Mouse (Mus musculus) layer of hippocampus, postnatal 10 days (tissue): ENCODE data around the gene Zbtb5. TPM values are rescaled to one million over a fixed set of nuclear protein-coding genes. Genes with fewer than 3 reads are reported as not detected.
"Not testable (repeated sequence)": the region's sequence is repeated elsewhere in the genome, so short reads cannot be mapped to it uniquely, and the experiment has no call there.

ENCODE experiments used
- DNase-seq, 2 experiments: peaks; one replicate each; pipeline ENCODE4 v3.0.0; 2021; ENCODE audit warnings: low spot score in 2 of 2
- total RNA-seq, 2 experiments: library from RNA; stranded (reverse); gene quantifications; 2 replicates each; pipeline ENCODE4 v1.2.3; 2021

Gene Zbtb5
- total RNA-seq, 2 experiments from 2014 or later = 18.3 to 18.5 TPM

DNA sequence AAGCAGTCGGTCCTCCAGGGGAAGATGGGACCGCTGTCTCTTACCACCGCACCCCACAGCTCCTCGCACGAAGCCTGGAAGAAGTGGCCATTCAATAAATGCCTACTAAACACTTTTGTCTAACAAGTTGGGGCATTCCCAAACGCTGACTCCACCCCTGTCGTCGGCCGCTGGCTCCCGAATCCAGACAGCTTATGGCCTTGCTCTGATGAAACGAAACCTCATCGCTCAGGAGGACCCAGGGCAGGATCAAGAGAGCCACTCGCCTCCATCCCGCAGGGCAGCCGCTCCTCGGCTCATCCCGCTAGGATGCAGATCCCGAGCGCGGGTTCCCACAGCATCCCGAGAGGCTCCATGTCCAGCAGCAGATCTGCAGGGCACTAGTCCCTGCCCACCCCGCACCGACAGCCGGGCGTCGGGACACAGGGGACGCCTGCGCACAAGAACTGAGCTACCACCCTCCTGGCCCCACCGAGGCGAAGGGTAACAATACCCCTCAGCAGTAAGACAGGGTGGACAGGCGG lies 569 bp downstream of the Zbtb5 start:
- no peak for DNase-seq

DNA sequence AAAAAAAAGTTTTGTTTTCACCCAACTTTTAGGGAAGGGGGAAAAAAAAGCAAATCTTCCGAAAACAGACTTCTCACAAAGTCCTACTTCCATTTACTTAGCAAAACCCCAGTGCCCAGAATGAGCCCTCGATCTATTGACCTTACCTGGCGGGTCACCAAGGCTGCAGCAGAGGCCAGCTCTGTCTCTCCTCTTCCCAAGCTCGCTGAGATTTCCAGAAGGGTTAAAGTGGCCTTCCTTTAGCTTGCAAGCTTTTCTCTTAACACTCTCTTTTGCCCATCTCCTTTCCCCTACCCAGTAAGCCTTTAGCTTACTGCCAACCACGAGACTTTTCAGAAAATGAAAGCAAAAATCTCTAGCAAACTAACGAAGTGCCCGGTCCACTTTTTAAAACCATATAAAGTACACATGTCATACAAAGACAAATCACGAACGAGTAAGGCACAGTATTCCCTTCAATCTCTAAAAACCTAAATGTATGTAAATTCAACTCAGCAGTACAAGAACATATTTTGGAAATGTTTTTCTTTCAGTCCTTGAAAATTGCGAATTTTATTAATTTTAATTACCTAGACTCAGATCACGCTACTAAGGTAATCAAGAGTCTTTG lies 1.3 kb downstream of the Zbtb5 start:
- peak in 1 of 2 experiments; percentile 39 for DNase-seq

DNA sequence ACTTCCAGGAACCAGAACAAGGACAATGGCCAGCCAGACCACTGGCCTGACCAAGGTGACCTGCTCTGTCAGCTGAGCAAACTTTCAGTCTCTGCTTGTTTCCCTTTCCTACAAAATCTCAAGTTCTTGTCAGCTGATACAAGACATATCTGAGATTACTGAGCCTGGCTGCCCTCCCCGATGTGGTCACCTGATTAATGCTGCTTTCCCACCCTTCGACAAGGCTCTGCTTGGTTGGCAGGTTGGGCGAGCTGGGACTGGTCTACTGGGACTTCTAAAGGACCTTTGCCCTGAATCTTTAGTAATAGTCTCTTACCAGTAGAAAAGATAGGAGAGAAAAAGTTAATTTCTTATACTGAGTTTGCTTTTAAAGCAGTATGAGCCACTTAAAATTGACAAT lies 6.8 kb downstream of the Zbtb5 start:
- no peak for DNase-seq

DNA sequence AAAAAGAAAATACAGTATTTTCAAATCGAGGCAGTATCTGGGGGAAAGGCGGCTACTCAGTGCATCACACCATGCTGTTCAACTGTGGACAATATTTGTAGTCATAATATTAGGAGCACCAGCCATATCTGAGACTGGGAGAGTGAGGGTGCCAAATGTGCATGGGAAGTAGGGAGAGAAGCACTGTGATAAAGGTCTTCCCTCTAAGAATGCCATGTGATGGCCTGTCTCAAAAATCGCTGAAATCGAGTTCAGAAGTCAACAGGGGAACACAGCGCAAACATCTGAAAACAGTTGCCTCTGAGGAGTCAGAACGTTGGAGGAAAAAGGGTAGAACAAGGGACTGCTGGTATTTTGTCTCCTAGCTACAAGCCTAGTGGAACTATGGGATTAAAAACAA lies 12.2 kb downstream of the Zbtb5 start:
- no peak for DNase-seq

DNA sequence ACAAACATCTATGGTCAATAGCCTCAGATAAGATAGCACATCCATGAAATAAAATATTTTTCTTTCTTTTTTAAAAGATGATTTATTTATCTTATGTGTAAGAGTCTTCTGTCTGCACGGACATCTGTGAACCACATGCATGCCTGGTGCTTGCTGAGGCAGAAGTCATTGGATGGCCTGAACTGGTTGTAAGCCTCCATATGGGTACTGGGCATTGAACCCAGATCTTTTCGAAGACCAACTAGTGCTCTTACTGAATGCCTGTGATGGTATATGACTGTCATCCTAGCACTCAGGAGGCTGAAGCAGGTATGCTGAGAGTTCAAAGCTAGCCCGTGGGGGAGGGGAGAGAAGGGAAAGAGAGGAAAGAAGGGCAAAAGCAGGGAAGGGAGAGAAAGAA lies 14.1 kb downstream of the Zbtb5 start:
- DNase-seq = no peak

DNA sequence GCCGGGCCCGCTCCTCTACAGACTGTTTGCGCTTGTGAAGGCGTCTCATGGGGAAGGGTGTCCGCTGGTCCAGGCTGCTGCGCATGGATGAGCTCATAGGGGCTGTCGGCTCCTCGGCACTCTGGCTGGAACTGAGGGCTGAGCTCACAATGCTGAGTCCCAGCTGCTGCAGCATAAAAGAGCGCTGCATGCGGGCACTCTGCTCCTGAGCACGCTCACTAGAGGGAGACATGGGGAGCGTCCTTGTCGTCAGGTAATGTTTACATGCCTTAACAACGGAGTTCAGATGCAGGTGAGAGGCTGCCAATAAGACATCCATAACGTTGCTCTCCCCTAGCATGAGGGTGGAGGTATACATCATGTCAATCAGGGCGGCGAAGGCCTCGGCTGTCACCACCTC lies 17.4 kb downstream of the Zbtb5 start:
- no peak for DNase-seq

DNA sequence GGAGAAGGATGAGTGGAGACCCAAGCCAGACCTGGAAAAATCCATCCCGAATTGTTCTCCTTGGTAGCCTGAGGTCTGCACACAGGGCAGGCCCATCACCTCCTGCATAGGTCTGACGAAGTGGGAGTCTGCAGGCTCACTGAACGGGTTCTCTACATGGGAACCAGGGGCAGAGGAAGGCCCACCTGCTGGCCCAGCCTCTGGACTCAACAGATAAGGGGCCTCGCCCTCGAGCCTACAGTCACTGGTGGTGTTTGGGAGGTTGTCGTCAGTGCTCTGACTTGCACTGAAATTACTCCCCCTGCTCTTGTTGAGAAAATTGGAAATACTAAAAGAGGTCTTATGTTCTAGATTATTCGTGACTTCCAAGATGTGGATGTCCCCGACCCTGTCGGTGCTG lies 18.4 kb downstream of the Zbtb5 start:
- DNase-seq = no peak

DNA sequence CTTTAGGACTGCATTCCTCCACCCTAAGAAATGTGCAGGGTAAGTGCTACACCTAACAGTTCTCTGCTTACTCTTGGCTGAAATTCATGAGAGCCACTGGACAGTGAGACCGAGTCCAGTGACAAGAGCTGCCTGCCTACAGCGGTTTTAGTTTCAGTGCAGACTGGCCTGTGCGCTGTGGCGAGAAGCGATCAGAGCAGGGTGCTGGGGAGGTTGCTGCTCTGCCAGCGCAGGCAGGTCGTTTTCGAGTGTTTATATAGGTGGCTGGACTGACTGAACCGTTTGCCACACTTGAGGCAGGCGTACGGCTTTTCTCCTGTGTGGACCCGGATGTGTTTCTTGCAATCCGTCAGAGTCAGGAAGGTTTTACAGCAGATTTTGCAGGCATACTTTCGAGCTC lies 19.0 kb downstream of the Zbtb5 start:
- not testable (repeated sequence) for DNase-seq

DNA sequence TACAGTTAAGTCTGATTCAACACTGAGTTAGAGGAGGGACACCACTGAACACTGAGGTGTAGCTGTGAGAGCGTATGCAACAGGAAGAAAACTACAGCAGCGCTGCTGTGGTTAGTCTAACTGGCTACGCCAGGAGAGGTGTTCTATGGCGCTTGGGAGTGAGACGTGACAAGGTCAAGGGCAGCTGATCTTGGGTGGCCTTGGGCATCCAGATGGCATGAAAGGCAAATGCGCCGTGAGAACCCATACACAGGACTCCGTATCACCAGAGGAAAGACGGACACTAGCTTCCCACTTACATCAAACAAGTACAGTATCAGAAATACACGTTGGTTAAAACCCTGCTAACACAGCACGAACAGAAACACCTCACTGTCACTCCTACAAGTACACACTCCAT lies 19.9 kb downstream of the Zbtb5 start:
- not testable (repeated sequence) for DNase-seq

DNA sequence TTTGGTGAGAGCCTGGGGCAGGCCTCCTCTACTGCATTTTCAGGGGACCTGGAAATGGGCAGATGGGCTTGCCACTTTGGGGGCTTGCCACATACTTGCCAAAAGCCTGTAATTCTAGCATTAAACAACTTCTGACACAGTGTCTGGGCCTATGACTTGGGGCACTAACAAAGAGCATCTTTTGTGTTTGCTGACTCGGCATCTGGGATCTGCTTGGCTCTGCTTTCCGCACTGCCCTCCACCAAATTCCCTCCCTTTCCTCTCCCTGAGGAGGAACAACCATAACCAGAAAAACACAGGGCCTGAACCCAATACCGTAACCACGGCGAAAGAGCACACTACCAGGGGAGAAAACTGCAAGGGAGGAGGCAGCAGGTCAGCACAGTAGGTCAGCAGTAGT lies 21.7 kb downstream of the Zbtb5 start:
- no peak for DNase-seq

DNA sequence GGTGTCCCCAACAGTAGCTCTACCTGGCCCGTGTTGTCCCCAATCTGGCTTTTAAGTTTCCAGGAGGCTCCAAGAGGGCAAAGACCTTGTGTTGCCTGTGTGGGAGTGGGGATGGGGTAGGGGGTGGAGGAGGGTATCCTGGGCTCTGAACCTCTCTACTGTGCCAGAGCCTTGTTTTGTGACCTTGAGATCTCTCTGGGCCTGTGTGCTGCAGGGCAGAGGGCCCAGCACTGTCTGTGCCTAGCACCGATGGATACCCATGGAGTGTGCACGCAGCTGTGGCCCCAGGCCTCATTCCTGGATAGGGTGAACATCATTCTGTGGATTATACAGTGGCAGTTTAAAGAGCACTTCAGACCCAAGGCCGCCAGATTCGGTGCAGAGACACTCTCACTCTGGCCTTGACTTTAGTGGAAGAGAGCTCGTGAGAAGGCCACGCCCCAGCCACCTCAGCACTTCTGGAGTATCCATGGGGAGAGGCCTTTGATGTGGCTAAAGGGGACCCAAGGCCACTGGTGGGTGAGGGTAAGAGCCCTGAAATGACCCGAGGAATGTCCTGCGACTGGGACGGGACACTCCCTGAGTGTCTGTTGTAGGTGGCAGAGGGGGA lies 29.0 kb downstream of the Zbtb5 start:
- no peak for DNase-seq

DNA sequence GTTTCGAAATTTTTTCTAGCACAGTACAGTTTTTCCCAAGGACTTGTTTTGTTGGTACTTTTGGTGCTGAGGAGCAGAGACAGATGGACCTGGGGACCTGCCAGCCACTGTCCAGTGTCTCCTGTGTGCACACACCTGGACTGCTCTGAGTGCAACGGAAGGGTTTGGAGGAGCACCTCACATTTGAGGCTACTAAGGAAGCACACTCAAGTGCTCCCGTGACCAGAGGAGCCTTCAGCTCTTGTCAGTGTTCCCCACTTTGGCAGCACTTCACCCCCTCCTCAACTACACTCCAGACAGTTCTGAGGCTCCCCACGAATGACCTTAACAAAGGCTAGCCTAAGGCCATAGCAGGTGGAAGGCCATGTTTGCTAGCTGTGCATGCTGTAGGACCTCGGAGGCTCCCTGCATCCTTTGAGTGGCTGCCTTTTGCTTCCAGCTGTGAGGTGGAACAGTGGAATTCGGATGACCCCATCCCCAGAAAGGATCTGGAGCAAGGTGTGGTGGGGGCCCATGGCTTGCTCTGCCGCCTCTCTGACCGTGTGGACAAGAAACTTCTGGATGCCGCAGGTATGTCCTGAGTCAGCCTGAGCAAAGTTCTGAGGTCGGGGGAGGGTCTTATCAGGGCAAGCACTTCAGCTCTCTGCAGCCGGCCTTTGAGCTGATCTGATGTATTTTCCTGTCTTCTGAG lies 29.6 kb downstream of the Zbtb5 start:
- no peak for DNase-seq

DNA sequence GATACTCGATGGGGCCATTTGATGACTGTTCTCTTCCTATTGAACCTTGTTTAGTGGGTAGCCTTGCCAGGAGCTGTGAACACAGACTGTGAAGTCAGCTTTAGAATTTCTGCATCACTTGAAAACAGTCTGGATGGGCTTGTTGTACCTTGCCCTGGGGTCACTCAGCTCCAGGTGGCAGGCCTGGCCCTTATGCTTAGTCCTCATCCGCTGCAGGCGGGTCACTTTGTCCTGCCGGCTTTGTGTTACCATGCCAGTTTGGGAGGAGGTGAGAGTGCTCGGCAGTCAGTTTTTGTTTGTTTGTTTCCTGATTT lies 30.3 kb downstream of the Zbtb5 start:
- DNase-seq = no peak

DNA sequence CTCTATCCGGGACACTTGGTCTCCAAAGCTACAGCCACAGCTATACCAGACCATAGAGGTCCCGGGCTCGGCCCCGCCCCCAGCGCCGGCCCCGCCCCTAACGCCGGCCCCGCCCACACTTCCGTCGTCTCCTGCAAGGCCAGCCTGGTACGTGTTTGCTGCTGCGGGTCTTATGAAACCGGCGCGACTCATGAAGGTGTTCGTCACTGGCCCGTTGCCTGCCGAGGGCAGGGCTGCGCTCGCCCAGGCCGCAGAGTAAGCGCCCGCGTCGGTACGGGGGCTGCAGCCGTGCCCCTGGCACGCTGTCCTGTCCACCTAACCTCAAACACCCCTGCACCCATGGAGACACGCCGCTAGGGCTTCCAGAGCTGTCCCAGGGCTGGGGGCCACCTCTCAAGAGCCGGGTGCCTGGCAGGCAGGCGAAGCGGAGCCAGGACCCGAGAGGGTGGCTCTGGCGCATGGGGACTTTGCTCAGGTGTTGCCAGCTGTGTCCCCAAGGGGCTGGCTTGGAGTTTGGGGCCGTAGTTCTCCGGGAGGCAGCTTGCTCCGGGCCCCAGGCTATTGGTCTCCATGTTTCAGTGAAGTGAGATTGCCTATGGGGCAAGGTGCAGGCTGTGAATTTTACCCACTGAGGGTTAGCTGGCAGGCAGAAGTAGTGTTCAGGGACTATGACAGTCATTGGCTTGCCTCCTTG lies 30.8 kb downstream of the Zbtb5 start, which contains the start of gene Grhpr:
Gene Grhpr (plus strand): TSS at position 116 of the 694 bp plus-strand sequence.
- DNase-seq = peak; percentile 58 to 71

DNA sequence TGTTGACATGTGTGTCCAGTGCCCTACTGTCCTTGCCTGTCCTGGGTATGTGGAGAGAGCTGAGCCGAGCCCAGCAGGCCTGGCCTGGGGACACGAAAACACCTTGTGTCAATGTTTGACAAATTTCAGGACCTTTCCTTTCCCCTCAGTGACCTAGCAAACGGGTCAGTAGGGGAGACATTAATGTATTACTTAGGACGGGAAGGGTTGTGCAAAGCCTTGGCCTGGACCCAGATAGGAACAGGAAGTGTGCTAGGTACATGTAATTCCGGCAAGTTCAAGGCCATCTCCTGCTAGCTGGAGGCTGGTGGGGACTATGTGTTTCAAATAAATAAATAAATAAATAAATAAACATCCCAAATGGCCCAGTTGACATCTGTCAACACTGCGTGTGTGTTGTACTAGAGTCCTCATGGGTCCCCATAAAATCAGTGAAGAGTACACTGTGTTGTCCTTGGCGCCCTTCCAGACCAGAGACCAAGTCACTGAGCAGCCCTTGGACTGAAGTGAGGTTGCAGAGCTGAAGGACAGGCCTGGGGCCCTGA lies 32.3 kb downstream of the Zbtb5 start:
- no peak for DNase-seq

DNA sequence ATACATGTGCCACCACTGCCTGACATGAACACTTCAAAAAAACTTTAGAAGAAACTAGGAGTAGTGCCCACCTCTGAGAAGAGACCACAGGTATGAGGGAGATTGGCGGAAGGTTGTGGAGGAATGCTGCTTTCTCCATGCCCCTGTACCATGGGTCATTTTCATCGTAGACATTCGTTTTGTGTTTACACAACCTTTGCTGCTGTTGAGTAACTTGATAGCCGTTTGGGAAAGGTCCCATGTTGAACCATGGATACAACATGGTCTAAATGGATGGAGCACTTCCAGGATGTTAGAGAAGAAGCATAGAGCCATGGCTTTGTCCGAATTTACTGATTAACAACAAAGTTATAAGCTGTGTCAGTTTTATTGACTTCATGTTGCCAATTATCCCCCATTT lies 34.0 kb downstream of the Zbtb5 start:
- no peak for DNase-seq

DNA sequence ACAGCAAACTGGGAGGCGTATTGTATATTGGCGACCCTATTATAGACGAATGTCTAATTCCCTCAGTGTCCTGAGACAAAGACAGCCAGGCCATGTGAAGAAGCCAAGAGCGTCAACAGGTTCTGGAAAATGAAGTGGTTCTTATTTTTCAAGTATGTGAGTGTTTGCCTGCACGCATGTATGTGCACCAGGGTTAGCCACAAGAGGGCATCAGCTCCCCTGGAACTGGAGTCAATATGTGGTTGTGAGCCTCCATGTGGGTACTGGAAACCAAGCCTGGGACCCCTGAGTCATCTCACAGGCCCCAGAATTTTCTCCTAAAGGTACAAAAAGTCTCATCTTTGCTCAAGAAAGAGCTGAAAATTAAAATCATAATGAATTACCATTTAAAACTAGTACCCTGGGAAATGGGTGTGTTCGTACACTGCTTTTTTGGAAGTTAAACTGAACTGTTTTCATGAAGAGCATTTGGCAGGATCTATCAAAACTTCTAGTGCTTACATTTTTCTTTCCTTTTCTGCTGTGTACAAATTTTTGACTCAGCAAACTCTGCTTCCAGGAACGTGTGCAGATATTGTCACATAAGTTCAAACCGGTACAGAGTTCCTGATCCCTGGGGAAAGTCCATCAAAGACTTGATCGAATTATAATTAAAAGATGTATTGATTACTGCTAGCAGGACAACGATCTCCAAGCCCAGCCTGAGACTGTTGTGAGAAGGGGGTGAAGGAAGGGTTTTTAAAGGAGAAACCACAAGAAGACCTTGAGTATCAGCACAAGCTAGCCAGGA lies 35.1 kb downstream of the Zbtb5 start:
- DNase-seq = no peak

DNA sequence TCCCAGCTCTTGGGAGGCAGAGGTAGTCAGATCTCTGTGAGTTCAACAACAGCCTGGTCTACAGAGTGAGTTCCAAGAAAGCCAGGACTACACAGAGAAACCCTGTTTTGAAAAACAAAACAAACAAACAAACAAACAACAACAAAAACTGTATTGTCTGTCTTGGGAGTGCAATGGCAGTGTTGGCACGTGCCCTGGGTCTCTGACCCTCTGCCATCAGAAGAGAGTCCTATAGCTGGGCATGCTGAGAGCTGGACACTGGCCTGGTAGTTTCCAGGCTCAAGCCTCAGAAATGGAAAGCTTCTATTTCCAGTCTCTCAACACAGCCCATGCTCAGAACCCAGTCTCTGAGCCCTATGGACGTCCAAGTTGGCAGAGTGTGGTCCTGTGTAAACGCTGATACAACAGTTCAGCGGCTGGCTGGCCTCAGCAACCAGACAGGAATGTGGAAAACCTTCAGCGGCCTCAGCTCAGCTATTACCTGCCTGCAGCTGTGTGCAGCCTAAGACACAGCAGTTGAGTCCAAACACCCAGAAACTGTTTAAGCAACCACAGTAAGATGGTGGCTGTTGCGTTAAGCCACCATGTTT lies 36.1 kb downstream of the Zbtb5 start:
- no peak for DNase-seq

DNA sequence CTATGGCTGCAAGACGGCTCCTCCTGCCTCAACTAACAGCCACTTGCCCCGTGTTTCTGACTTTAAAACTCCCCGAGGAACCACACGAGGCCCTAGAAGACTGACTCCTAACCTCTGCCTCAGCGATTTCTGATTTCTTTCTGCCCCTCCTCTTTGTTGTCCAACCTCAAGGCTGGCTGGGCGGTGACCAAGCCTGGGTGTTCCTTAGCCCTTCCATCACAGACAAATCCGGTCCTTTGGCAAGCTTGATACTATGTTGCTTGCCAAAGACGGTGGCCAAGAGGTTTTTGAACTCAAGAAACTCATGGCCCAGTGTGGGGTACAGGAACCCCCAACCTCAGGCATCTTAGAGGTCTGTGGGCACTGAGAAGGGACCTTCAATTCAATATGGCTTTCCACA lies 37.9 kb downstream of the Zbtb5 start:
- no peak for DNase-seq

DNA sequence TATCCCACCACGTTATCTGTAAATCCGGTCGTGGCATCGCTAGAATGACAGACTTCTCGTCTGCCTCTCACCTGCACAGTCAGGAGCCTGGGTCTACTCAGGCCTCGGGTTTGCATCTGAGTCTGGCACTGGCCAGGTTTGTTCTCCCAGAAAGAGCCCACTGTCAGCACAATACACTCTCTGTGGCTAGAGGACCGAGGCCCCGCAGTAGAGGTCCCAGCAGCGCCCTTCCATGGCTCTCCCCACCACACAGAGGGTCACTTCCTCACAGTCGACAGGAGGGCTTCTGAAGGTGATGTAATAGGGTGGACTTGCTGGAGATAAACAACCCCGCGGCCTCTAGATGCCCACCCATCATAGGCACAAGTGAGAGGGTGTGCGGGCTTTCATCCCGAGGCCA lies 38.3 kb downstream of the Zbtb5 start:
- no peak for DNase-seq

DNA sequence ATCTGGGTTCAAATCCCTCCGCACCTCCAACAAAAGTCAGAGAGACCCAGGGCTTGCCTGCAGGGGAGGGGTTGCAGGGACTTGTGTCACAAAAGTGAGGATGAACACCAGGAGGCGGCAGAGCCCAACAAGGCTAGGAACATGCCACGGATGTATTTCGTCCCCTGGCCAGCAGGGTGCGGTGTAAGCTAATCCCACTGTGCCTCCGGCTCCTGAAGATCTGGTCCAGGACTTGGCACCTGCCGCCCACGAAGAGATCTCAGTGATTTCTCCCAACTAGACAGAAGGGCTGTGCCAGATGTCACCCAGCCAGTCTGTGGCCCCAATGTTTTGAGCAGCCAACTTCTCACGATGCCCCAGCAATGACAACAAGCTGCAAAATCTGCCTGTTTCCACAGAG lies 38.8 kb downstream of the Zbtb5 start:
- DNase-seq = peak; percentile 94 to 96
